Mouse (Mus musculus) embryo, embryonic 9.5 days (tissue): ENCODE measurements around the gene Fut1.
A peak's percentile ranks its signal among the peaks of the same experiment; 100 is the strongest.
"Not testable (repeated sequence)": the region's sequence is repeated elsewhere in the genome, so short reads cannot be mapped to it uniquely, and the experiment has no call there.

Source experiments
- DNase-seq: peaks from one replicate; pipeline ENCODE4 v3.0.0-alpha.2; 2017; ENCODE audit errors: extremely low spot score

Fut1 gene

GRCm38 (mm10) chr7:45638623-45639401, 21.7 kb downstream of the Fut1 start:
- DNase-seq, result peak; percentile 92

GRCm38 (mm10) chr7:45639561-45640027, 22.5 kb downstream of the Fut1 start, which contains the start of gene Mamstr:
Gene Mamstr, plus strand, starts transcription at chr7:45639977.
- no peak for DNase-seq

- DNase-seq, result no peak
These were observed 23.3 kb downstream of the Fut1 start for GRCm38 (mm10) chr7:45640191-45640957.

- no peak for DNase-seq
These were observed 24.4 kb downstream of the Fut1 start for GRCm38 (mm10) chr7:45641391-45642040.

- DNase-seq, result no peak
These were observed 25.0 kb downstream of the Fut1 start for GRCm38 (mm10) chr7:45642083-45642482.

- no peak for DNase-seq
These were observed 25.6 kb downstream of the Fut1 start for GRCm38 (mm10) chr7:45642503-45643255.

GRCm38 (mm10) chr7:45643441-45644178, 26.5 kb downstream of the Fut1 start:
- DNase-seq, result peak; percentile 97

GRCm38 (mm10) chr7:45644183-45644582, 27.1 kb downstream of the Fut1 start:
- DNase-seq, result peak; percentile 57

GRCm38 (mm10) chr7:45644872-45645590, 27.9 kb downstream of the Fut1 start:
- no peak for DNase-seq

- DNase-seq, result no peak
These were observed 28.5 kb downstream of the Fut1 start for GRCm38 (mm10) chr7:45645591-45645971.

- DNase-seq, result no peak
These were observed 29.6 kb downstream of the Fut1 start for GRCm38 (mm10) chr7:45646671-45647070.

GRCm38 (mm10) chr7:45649351-45649750, 32.3 kb downstream of the Fut1 start:
- no peak for DNase-seq

GRCm38 (mm10) chr7:45650484-45650883, 33.4 kb downstream of the Fut1 start:
- DNase-seq, result not testable (repeated sequence)

- DNase-seq, result no peak
These were observed 37.4 kb downstream of the Fut1 start for GRCm38 (mm10) chr7:45654424-45655047.

GRCm38 (mm10) chr7:45660746-45661478, 43.8 kb downstream of the Fut1 start:
- no peak for DNase-seq

- not testable (repeated sequence) for DNase-seq
These were observed 44.6 kb downstream of the Fut1 start for GRCm38 (mm10) chr7:45661702-45662101.

- no peak for DNase-seq
These were observed 48.4 kb downstream of the Fut1 start for GRCm38 (mm10) chr7:45665303-45666138.

- DNase-seq, result no peak
These were observed 49.1 kb downstream of the Fut1 start, which contains the start of gene Fut2 for GRCm38 (mm10) chr7:45666161-45666560. Gene Fut2, minus strand, starts transcription at chr7:45666394.
